Mouse (Mus musculus) kidney, postnatal 14 days (tissue): Measurements from ENCODE around the gene Allc.

ENCODE experiments used
- DNase-seq: peaks from one replicate; pipeline ENCODE4 v3.0.0; 2022; ENCODE audit warnings: mixed read lengths

Allc gene

GRCm38 (mm10) chr12:28582423-28582822, at the start of gene Allc:
Gene Allc (minus strand): TSS chr12:28582523.
- DNase-seq = no peak

- no peak for DNase-seq
These were observed 46.1 kb upstream of the Allc start for GRCm38 (mm10) chr12:28628436-28628835.

GRCm38 (mm10) chr12:28627092-28627491, 44.8 kb upstream of the Allc start:
- DNase-seq = no peak

- no peak for DNase-seq
These were observed 43.1 kb upstream of the Allc start for GRCm38 (mm10) chr12:28625407-28625806.

- no peak for DNase-seq
These were observed 41.9 kb upstream of the Allc start for GRCm38 (mm10) chr12:28624251-28624650.

GRCm38 (mm10) chr12:28623195-28623594, 40.9 kb upstream of the Allc start, which contains the start of gene Colec11:
Gene Colec11 (minus strand): TSS chr12:28623377.
- peak; percentile 32 for DNase-seq

GRCm38 (mm10) chr12:28622641-28623040, 40.3 kb upstream of the Allc start:
- no peak for DNase-seq

- no peak for DNase-seq
These were observed 39.8 kb upstream of the Allc start for GRCm38 (mm10) chr12:28622167-28622532.

GRCm38 (mm10) chr12:28621451-28622166, 39.3 kb upstream of the Allc start:
- DNase-seq = no peak

GRCm38 (mm10) chr12:28617297-28617696, 35.0 kb upstream of the Allc start:
- DNase-seq = no peak

- no peak for DNase-seq
These were observed 32.1 kb upstream of the Allc start for GRCm38 (mm10) chr12:28614401-28614800.

GRCm38 (mm10) chr12:28612391-28612790, 30.1 kb upstream of the Allc start:
- DNase-seq = no peak

GRCm38 (mm10) chr12:28607546-28608305, 25.4 kb upstream of the Allc start:
- DNase-seq = no peak

GRCm38 (mm10) chr12:28603494-28603893, 21.2 kb upstream of the Allc start:
- DNase-seq = no peak

GRCm38 (mm10) chr12:28602259-28602658, 19.9 kb upstream of the Allc start:
- DNase-seq = no peak

GRCm38 (mm10) chr12:28598526-28598991, 16.2 kb upstream of the Allc start:
- DNase-seq = no peak

GRCm38 (mm10) chr12:28598110-28598509, 15.8 kb upstream of the Allc start:
- DNase-seq = no peak

- no peak for DNase-seq
These were observed 15.4 kb upstream of the Allc start for GRCm38 (mm10) chr12:28597699-28598098.

GRCm38 (mm10) chr12:28596851-28597250, 14.5 kb upstream of the Allc start:
- DNase-seq = no peak

GRCm38 (mm10) chr12:28590428-28590827, 8.1 kb upstream of the Allc start:
- no peak for DNase-seq

- peak; percentile 87 for DNase-seq
These were observed 7.0 kb upstream of the Allc start for GRCm38 (mm10) chr12:28589090-28589868.

GRCm38 (mm10) chr12:28587949-28588348, 5.6 kb upstream of the Allc start:
- no peak for DNase-seq

- DNase-seq = no peak
These were observed 1.7 kb upstream of the Allc start for GRCm38 (mm10) chr12:28584036-28584435.
